Mouse (Mus musculus) cortical plate, adult 2 months (tissue): ENCODE data around the gene F2r.

Experiments
- CTCF ChIP-seq: fragments of 200-500 bp; IDR thresholded peaks from 2 replicates; pipeline ENCODE4 v1.5.1; 2011; ENCODE audit warnings: mild to moderate bottlenecking, control low read depth, low read length; ENCODE audit not compliant: insufficient read depth; ENCODE audit errors: extremely low read depth
- POLR2A ChIP-seq: fragments of 200-500 bp; IDR thresholded peaks from 2 replicates; pipeline ENCODE4 v1.6.1; 2011; ENCODE audit warnings: mild to moderate bottlenecking, low read length, control low read depth; ENCODE audit not compliant: insufficient read depth; ENCODE audit errors: extremely low read depth

DNA sequence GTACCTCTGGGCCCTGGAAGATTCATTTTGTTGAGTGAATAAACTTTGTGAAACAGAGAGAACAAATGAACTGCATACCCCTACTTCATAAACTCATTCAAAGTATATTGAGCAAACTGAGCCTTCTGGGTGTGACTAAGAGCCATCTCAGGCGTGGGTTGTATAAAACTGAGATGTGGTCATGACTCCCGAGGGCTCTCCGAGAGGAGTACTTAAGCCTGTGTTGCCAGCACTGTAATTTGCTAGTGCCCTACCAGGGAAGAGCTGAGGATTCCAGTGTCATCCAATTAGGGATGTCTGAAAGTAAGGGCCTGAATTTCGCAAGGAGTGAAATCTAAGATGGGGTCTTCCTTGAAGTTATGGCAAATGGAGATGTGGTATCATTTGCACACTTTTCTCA, 30.7 kb downstream of the F2r start:
- no peak for TF ChIP-seq CTCF
- TF ChIP-seq POLR2A, result no peak
